Mouse (Mus musculus): ENCODE measurements around the gene Cldn9.

Gene Cldn9

GRCm38 (mm10) chr17:23653324-23653723 lies 30.5 kb downstream of the Cldn9 start:
- no peak for DNase-seq (ENCODE audit: low read depth in 2 of 2, low spot score in 2 of 2)

- no peak for DNase-seq (ENCODE audit: low read depth in 2 of 2, low spot score in 2 of 2)
These were observed 32.5 kb downstream of the Cldn9 start for GRCm38 (mm10) chr17:23651363-23651762.

- DNase-seq (ENCODE audit: low read depth in 2 of 2, low spot score in 2 of 2): no peak
These were observed 37.9 kb downstream of the Cldn9 start for GRCm38 (mm10) chr17:23645894-23646293.

- DNase-seq (ENCODE audit: low read depth in 2 of 2, low spot score in 2 of 2): no peak
These were observed 39.0 kb downstream of the Cldn9 start, which contains the start of gene Mmp25 for GRCm38 (mm10) chr17:23644613-23645495. Mmp25 (minus strand) TSS chr17:23645277.
